Mouse (Mus musculus) embryonic fibroblast, embryonic 13.5 days (primary cell): Measurements from ENCODE around the gene Kdm7a. TPM values are rescaled to one million over a fixed set of nuclear protein-coding genes. Genes with fewer than 3 reads are reported as not detected.
A peak's percentile ranks its signal among the peaks of the same experiment; 100 is the strongest.

Experiments used
- H3K27ac ChIP-seq: 2 replicates; pipeline ENCODE4 v1.5.1; 2012; ENCODE audit warnings: low read length, control low read depth, inconsistent platforms; ENCODE audit not compliant: insufficient read depth
- H3K4me1 ChIP-seq: 2 replicates; pipeline ENCODE4 v1.6.1; 2011; ENCODE audit warnings: low read length; ENCODE audit not compliant: control insufficient read depth, insufficient read depth
- H3K4me3 ChIP-seq: 2 replicates; pipeline ENCODE4 v1.5.1; 2011; ENCODE audit warnings: mild to moderate bottlenecking, control low read depth, low read length; ENCODE audit not compliant: insufficient read depth
- CTCF ChIP-seq: IDR thresholded peaks from 2 replicates; pipeline ENCODE4 v1.5.1; 2011; ENCODE audit warnings: mild to moderate bottlenecking, control low read depth, low read length, moderate library complexity, borderline replicate concordance; ENCODE audit not compliant: insufficient read depth
- POLR2A ChIP-seq: IDR thresholded peaks from 2 replicates; pipeline ENCODE4 v1.6.1; 2011; ENCODE audit warnings: low read depth, mild to moderate bottlenecking, control low read depth, low read length, moderate library complexity
- polyA plus RNA-seq: library from polyadenylated mRNA; stranded (reverse); fragments of >200 nt; gene quantifications from 2 replicates; pipeline ENCODE4 v1.2.4, GENCODE M21; 2011; ENCODE audit warnings: low read depth; ENCODE audit not compliant: missing spikeins, insufficient read length

Kdm7a gene
- polyA plus RNA-seq, 1 experiment, result 9.4 TPM

- H3K27ac ChIP-seq, result no peak overlapping the region
- TF ChIP-seq POLR2A, result no peak
- no peak for TF ChIP-seq CTCF
- H3K4me1 ChIP-seq, result no peaks in the 10 kb centered on the region
- H3K4me3 ChIP-seq, result no peak overlapping the region
These were observed 31.3 kb upstream of the Kdm7a start for GRCm38 (mm10) chr6:39237887-39238286.

DNA sequence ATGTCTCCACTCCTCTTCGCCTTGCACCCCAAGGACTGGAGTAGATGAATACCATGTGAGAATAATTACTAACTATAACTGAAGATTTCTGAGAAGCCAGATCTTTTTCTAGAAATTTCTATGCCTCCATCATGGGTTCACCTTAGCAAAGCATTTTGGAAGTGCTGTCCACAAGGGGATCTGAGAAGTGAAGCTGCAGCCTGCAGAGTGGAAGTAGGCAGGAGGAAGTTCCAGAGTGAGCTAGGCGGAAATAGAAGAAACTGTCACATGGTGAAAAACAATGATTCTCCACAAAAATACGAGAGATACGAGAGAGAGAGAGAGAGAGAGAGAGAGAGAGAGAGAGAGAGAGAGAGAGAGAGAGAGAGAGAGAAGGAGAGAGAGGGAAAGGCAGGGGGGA lies 26.0 kb upstream of the Kdm7a start:
- H3K4me1 ChIP-seq, result no peaks in the 10 kb centered on the region
- H3K4me3 ChIP-seq, result no peak overlapping the region
- TF ChIP-seq CTCF (no peak), POLR2A (no peak)
- H3K27ac ChIP-seq, result no peak overlapping the region

DNA sequence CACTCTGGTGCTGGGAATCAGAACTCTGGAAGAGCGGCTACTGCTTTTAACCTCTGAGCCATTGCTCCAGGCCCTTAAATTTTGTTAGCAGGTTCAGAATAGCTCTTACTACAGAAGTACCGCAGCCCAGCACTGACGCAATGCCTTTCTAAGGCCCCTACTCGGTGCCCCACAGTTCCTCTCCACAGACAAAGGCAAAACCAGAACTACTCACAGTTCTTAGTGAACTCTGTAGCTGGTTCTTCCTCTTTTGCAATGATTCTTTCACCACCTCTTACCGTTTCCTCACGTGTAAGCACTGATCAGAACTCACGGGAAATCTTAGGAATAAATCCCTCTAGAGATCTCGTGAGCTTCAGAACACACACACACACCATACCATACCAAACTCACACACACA lies 24.1 kb upstream of the Kdm7a start:
- TF ChIP-seq CTCF (no peak), POLR2A (no peak)
- Histone ChIP-seq H3K4me1 (no peaks in the 10 kb centered on the region), H3K4me3 (no peak overlapping the region), H3K27ac (no peak overlapping the region)

DNA sequence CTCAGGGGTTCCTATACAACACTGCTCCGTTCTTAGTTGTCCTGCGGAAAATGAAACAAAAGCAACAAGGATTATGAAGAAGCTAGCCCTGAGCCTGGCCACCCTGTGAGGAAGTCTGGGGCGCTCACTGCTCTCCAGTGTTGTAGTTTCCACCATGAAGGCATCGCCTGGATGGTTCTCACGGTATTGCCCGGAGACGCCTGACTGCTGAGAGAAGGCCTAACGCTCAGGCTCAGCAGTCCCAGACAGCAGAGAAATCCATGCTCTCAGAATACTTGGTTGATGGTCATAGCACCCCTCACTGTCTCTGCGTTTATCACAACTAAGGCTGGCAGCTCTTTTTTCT lies 20.0 kb upstream of the Kdm7a start:
- no peaks in the 10 kb centered on the region; the same call in 1 of the 2 replicates for H3K4me1 ChIP-seq
- H3K4me3 ChIP-seq, result no peak overlapping the region
- no peak for TF ChIP-seq CTCF
- TF ChIP-seq POLR2A, result no peak
- peak overlapping the region; percentile 84 for H3K27ac ChIP-seq

DNA sequence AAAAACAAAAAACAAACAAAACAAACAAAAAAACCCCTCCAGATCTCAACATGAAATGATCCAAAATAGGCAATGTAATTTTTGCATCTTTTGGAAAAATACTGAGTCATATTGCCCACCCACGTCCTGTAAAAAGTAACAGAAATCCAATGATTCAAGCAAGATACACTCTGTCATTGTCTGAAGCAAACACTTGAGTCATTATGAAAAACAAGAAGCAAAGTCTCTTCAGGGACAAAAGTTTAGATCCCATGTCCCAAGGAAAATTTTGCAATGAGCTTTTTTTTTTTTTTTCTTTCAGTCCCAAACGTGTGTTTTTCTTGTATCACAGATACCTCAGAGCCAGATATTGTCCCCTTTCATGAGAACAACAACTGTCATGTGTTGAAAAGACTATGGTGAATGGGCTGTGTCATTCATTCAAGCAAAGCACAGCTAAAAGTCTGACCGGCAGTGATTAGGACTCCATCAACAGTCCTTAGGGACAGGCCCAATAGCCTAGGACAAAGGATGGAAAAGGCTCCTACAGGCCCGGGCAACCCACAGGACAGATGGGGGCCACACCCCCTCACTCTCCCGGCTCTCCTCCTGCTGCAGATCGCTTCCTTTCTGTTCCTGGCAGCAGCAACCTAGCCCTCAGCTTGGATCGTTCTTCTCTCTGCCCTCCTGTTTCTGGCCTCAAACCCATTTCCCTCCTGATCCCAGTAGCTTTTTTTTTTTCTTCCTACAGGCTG lies 19.5 kb upstream of the Kdm7a start:
- Histone ChIP-seq H3K4me1 (no peaks in the 10 kb centered on the region; the same call in 1 of the 2 replicates), H3K27ac (peak overlapping the region; percentile 84), H3K4me3 (no peak overlapping the region)
- TF ChIP-seq POLR2A, result no peak
- no peak for TF ChIP-seq CTCF

GRCm38 (mm10) chr6:39223328-39223885 lies 16.8 kb upstream of the Kdm7a start:
- H3K4me3 ChIP-seq, result no peak overlapping the region
- no peak overlapping the region for H3K27ac ChIP-seq
- TF ChIP-seq CTCF (no peak), POLR2A (no peak)
- no peaks in the 10 kb centered on the region; the same call in 1 of the 2 replicates for H3K4me1 ChIP-seq

GRCm38 (mm10) chr6:39222487-39222886 lies 15.9 kb upstream of the Kdm7a start:
- Histone ChIP-seq H3K4me1 (no peaks in the 10 kb centered on the region; the same call in 1 of the 2 replicates), H3K4me3 (no peak overlapping the region), H3K27ac (no peak overlapping the region)
- TF ChIP-seq POLR2A, result no peak
- TF ChIP-seq CTCF, result no peak

DNA sequence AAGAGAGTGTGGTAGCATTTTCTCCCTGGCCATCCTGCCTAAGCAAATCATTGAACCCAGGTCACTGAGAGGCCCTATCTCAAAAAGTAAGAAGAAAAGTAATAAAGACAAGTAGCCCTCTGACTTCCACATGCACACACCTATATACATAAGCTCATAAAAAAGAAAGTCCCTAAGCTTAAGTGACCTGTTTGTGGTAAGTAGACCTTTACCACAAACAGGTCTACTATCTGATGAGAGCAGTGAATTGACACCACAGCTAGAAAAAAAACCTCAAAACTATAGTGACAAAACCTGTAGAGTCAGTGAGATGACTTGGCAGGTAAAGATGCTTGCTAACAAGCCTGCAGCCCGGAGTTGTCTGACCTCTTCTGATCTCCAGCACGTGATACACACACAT lies 11.4 kb upstream of the Kdm7a start:
- TF ChIP-seq POLR2A, result no peak
- no peak for TF ChIP-seq CTCF
- no peak overlapping the region for H3K4me3 ChIP-seq

DNA sequence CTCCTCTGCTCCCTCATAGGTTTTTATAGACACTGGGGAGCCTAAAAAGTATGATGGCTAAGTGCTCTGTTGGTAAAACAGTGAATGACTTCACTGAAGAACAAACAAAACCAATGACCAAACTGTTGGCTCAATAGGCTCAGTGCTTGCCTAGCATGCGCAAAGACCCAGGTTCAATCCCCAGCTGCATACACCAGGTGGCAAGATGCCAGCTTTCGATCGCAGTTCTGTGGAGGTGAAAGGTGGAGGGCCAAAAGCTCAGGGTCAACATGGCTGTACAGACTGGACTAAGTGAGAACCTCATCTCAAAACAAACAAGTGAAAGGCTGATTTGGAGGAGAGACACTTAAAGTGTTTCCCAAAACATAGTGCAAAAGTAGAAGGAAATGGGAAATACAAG lies 10.5 kb upstream of the Kdm7a start:
- H3K27ac ChIP-seq, result no peak overlapping the region
- TF ChIP-seq POLR2A (no peak), CTCF (no peak)
- H3K4me3 ChIP-seq, result no peak overlapping the region
- no peaks in the 10 kb centered on the region for H3K4me1 ChIP-seq

More for the DNA sequence above, 11.4 kb upstream of the Kdm7a start:
- H3K27ac ChIP-seq, result no peak overlapping the region
- no peaks in the 10 kb centered on the region for H3K4me1 ChIP-seq

DNA sequence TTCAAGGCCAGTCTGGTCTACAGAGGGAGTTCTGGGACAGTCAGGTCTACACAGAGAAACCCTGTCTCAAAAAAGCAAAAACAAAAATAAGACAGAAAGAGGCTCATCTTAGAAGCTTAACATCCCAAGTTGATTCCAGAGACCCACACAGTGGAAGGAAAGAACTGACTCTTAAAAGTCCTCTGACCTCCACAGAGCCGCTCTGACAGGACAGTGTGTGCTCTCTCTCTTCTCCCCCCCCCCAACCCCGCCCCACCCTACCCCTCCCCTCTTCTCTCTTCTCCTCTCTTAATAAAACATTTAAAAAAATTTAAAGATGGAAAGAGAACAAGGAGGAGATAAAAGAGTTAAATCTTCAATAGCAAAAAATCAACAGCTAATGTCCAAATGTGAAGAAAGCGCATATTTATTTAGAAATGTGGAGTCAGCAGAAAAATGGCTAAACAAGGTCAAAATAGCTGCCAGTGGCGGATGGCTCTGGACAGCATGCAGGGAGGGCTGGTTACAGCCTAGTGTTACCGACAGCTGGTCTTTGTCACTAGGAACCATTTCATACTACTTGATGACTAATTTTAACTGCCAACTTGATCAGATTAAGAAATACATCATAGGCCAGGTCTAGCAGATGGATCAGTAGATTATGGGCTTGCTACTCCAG lies 8.5 kb upstream of the Kdm7a start:
- H3K4me1 ChIP-seq, result no peaks in the 10 kb centered on the region
- TF ChIP-seq POLR2A (no peak), CTCF (no peak)
- no peak overlapping the region for H3K4me3 ChIP-seq
- H3K27ac ChIP-seq, result no peak overlapping the region
